Mouse (Mus musculus) ES-E14 (cell line): Measurements from ENCODE around the gene Zfp410.

Experiments used
- CHD2 ChIP-seq: IDR thresholded peaks from 2 replicates; pipeline ENCODE4 v1.6.1; 2014; ENCODE audit warnings: mild to moderate bottlenecking, low read depth, low read length, inconsistent platforms
- HCFC1 ChIP-seq: IDR thresholded peaks from 2 replicates; pipeline ENCODE4 v1.6.1; 2012; ENCODE audit warnings: low read length, inconsistent platforms, borderline replicate concordance; ENCODE audit not compliant: insufficient read depth
- MAFK ChIP-seq: IDR thresholded peaks from 2 replicates; pipeline ENCODE4 v1.6.1; 2014; ENCODE audit warnings: mild to moderate bottlenecking, low read depth, low read length, inconsistent platforms; ENCODE audit not compliant: insufficient read depth
- ZC3H11A ChIP-seq: IDR thresholded peaks from 2 replicates; pipeline ENCODE4 v1.6.1; 2012; ENCODE audit warnings: low read depth, mild to moderate bottlenecking, inconsistent platforms, low read length, borderline replicate concordance
- ZNF384 ChIP-seq: IDR thresholded peaks from 2 replicates; pipeline ENCODE4 v1.6.1; 2012; ENCODE audit warnings: low read depth, low read length, inconsistent platforms

GRCm38 (mm10) chr12:84304554-84304953 lies 12.1 kb upstream of the Zfp410 start:
- TF ChIP-seq ZNF384 = no peak
- TF ChIP-seq CHD2 = no peak
- TF ChIP-seq MAFK = no peak
- TF ChIP-seq HCFC1 = no peak
- no peak for TF ChIP-seq ZC3H11A
